Mouse (Mus musculus) heart, embryonic 13.5 days (tissue): ENCODE results near the gene Aire. TPM values are rescaled to one million over a fixed set of nuclear protein-coding genes. Genes with fewer than 3 reads are reported as not detected.
A peak's percentile ranks its signal among the peaks of the same experiment; 100 is the strongest.
"Not testable (repeated sequence)": the region's sequence is repeated elsewhere in the genome, so short reads cannot be mapped to it uniquely, and the experiment has no call there.

Experiments used
- ATAC-seq: fragments of 200-750 bp; cut with Nextera tagmentation; 2 replicates; pipeline ENCODE4 v1.8.0; 2017; ENCODE audit warnings: moderate TSS enrichment; ENCODE audit not compliant: insufficient number of reproducible peaks, low FRiP score, low TSS enrichment; ENCODE audit errors: extremely low read depth
- H3K27ac ChIP-seq: fragments of 300-500 bp; sonication (generic); replicated peaks from 2 replicates; pipeline ENCODE4 v1.5.1; 2015; ENCODE audit warnings: moderate library complexity, mild to moderate bottlenecking, inconsistent platforms
- H3K27me3 ChIP-seq: fragments of 300-500 bp; sonication (generic); replicated peaks from 2 replicates; pipeline ENCODE4 v1.6.1; 2015; ENCODE audit warnings: mild to moderate bottlenecking, inconsistent platforms
- H3K36me3 ChIP-seq: fragments of 300-500 bp; sonication (generic); 2 replicates; pipeline ENCODE4 v1.6.1; 2015; ENCODE audit warnings: mild to moderate bottlenecking, inconsistent platforms
- H3K4me1 ChIP-seq: fragments of 300-500 bp; sonication (generic); 2 replicates; pipeline ENCODE4 v1.6.1; 2015; ENCODE audit warnings: inconsistent platforms
- H3K4me2 ChIP-seq: fragments of 300-500 bp; sonication (generic); 2 replicates; pipeline ENCODE4 v1.6.1; 2015; ENCODE audit warnings: inconsistent platforms, mild to moderate bottlenecking, moderate library complexity
- H3K4me3 ChIP-seq: fragments of 300-500 bp; sonication (generic); 2 replicates; pipeline ENCODE4 v1.5.1; 2015; ENCODE audit warnings: moderate library complexity, mild to moderate bottlenecking, inconsistent platforms
- H3K9ac ChIP-seq: fragments of 300-500 bp; sonication (generic); 2 replicates; pipeline ENCODE4 v1.6.1; 2015; ENCODE audit warnings: inconsistent platforms, mild to moderate bottlenecking, moderate library complexity
- H3K9me3 ChIP-seq: fragments of 300-500 bp; sonication (generic); 2 replicates; pipeline ENCODE4 v1.6.1; 2016; ENCODE audit warnings: inconsistent platforms
- WGBS: fragments of 180-500 bp; shearing (Covaris S2); methylation state at CpG from one replicate; pipeline ENCODE4 v1.1.7; 2015; ENCODE audit warnings: mixed read lengths; 5-methylcytosine and 5-hydroxymethylcytosine counted together
- polyA plus RNA-seq: library from polyadenylated mRNA; unstranded; fragments of >200 nt; fragmentation: Nextera tagmentation; extraction: Ambion mirVana; gene quantifications from 2 replicates; pipeline ENCODE4 v1.2.1, GENCODE M21; 2015

The Aire gene
- polyA plus RNA-seq, 1 experiment from 2014 or later: not detected

DNA sequence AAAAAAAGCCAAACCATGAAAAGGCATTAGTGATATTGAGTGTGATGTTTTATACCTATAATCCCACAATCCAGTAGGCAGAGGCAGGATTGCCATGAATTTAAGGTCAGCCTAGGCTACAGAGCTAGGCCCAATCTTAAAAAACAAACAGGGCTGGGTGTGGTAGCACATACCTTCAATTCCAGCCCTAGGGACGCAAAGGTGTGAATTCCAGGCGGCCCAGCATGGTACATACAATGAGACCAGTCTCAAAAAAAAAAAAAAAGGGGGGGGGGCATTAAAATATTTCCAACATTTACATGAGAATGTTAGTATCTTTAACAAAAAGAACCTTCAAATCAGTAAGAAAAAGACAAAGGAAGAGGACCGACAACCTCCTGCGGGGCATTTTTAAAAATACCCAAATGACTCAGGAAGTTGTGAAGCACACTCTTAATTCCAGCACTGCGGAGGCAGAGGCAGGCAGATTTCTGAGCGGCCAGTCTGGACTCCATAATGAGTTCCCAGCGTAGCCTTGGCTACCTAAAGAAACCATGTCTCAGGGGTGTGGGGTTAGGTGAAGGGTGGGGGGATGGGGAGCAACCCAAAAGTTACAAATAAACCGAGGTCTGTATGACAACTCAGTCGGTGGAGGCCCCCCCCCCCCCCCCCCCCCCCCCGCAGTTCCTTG, 4.8 kb upstream of the Aire start:
- H3K36me3 ChIP-seq: no peaks in the 10 kb centered on the region
- no peak overlapping the region for H3K4me3 ChIP-seq
- no peak overlapping the region for H3K27ac ChIP-seq
- no peak overlapping the region for H3K4me2 ChIP-seq
- no peak overlapping the region for H3K9ac ChIP-seq
- peaks cover 7% of the 10 kb centered on the region; the same call in 1 of the 2 replicates for H3K4me1 ChIP-seq
- peaks cover 22% of the 10 kb centered on the region for H3K27me3 ChIP-seq
- no peak for ATAC-seq
- H3K9me3 ChIP-seq: no peaks in the 10 kb centered on the region
- WGBS: 77% methylated on average over 9 of the region's 10 CpGs

DNA sequence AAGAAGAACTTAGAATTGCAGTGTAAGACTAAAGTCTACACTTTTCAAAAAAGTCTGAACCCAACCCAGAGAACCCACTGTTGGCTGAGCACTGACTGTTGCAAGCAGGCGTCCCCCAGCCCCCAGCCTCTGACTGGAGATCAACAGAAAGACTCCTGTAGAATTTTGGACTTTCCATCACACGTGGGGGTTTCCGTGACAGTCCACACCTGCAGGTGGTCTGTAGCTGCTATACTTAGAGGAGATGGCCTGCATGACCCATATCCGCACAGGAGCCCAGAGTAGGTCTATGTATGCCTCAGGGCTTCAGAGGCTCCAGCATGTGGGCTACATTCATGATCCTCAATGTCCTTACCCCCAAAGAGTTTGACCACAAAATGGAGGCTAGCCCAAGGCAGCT, 3.0 kb upstream of the Aire start:
- H3K27ac ChIP-seq: no peak overlapping the region
- ATAC-seq: no peak
- H3K4me3 ChIP-seq: no peak overlapping the region

DNA sequence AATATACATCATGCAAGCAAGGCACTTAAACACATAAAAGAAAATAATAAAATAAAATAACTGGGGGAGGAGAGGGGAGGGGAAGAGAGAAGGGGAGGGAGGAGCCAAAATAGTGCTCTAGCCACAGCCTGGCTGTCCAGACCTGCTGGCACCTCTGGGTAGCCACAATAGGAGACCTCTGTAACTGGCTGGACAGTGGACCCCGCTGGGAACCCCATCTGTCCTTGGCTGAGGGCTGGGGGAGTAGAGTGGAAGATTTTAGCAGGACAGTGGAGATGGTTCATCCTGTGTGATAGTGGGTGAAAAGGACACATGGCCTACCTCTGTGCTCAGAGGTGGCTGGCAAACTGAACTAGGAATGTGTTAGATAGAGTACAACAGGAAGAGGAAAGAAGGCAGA, 1.1 kb upstream of the Aire start:
- H3K4me3 ChIP-seq: no peak overlapping the region
- no peak for ATAC-seq
- no peaks in the 10 kb centered on the region for H3K36me3 ChIP-seq
- 48% methylated on average over 1 of the region's 1 CpGs for WGBS
- no peak overlapping the region for H3K27ac ChIP-seq
- H3K4me2 ChIP-seq: no peak overlapping the region
- H3K9ac ChIP-seq: no peak overlapping the region
- H3K9me3 ChIP-seq: no peaks in the 10 kb centered on the region
- peaks cover 9% of the 10 kb centered on the region; the same call in 1 of the 2 replicates for H3K4me1 ChIP-seq
- H3K27me3 ChIP-seq: peaks cover 34% of the 10 kb centered on the region

More for the DNA sequence above, 3.0 kb upstream of the Aire start:
- H3K4me1 ChIP-seq: peaks cover 9% of the 10 kb centered on the region; the same call in 1 of the 2 replicates
- H3K9ac ChIP-seq: no peak overlapping the region
- no peaks in the 10 kb centered on the region for H3K36me3 ChIP-seq
- no peaks in the 10 kb centered on the region for H3K9me3 ChIP-seq
- 79% methylated on average over 4 of the region's 4 CpGs for WGBS
- peaks cover 39% of the 10 kb centered on the region for H3K27me3 ChIP-seq
- no peak overlapping the region for H3K4me2 ChIP-seq

DNA sequence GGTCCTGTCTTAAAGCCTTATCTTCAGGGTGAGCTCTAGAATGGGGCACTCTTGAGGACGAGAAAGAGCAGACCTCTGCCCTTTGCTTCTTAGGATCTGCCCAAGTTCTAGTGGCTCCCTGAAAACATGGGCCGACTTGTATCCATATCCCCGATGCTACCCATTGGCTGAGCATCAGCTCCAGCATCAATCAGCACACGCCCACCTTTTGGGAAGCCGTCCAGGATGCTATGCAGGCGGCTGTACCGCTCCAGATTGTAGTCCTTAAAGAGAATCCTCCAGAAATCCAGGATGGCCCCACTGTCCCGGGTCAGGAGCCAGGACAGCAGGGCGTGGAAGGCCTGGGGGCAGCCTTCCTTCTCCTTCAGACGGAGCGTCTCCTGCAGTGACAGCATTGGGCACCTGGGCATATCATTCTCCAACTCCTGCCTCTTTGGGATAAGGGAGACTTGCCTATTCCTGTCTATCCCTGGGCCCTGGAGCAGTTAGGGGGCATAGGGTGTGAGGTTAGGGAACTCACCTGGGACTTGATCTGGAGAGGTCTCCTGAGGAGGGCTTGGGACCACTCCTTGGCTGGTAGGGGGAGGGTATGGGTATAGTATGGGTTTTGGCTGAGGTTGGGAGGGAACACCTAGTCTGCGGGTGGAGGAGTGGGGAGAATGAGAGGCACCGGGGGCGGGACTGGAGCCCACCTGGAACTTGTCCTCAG, 559 bp downstream of the Aire start:
- H3K9me3 ChIP-seq: no peaks in the 10 kb centered on the region
- no peaks in the 10 kb centered on the region for H3K36me3 ChIP-seq
- no peak for ATAC-seq
- H3K27ac ChIP-seq: no peak overlapping the region
- H3K4me2 ChIP-seq: peak overlapping the region; percentile 65
- 50% methylated on average over 14 of the region's 14 CpGs for WGBS
- no peak overlapping the region; the same call in 1 of the 2 replicates for H3K9ac ChIP-seq
- peak overlapping the region; percentile 40 for H3K4me3 ChIP-seq
- peaks cover 34% of the 10 kb centered on the region for H3K27me3 ChIP-seq
- peaks cover 9% of the 10 kb centered on the region; the same call in 1 of the 2 replicates for H3K4me1 ChIP-seq

DNA sequence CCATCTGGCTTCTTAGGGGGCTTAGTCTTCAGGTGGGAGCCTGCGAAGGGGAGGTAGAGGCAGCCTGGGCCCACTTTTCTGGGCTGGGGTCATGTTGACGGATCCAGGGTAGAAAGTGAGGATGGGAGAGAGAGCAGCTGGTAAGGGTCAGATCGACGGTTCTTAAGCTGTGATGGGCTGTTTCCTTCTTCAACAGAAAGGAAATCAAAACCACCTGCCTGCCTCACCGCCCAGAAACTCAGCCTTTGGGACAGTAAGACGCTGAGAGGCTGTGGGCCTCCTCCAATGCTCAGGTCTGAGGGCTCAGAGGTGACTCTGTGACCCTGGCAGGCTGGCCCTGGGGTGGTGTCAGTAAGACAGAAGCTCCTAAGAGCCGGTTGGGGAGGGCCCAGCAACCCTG, 1.3 kb downstream of the Aire start:
- H3K4me1 ChIP-seq: peaks cover 9% of the 10 kb centered on the region; the same call in 1 of the 2 replicates
- H3K27me3 ChIP-seq: peaks cover 34% of the 10 kb centered on the region
- no peak overlapping the region for H3K4me2 ChIP-seq
- no peak overlapping the region for H3K9ac ChIP-seq
- no peak for ATAC-seq
- no peak overlapping the region for H3K27ac ChIP-seq
- no peak overlapping the region for H3K4me3 ChIP-seq
- 65% methylated on average over 7 of the region's 7 CpGs for WGBS
- H3K36me3 ChIP-seq: no peaks in the 10 kb centered on the region
- no peaks in the 10 kb centered on the region for H3K9me3 ChIP-seq

DNA sequence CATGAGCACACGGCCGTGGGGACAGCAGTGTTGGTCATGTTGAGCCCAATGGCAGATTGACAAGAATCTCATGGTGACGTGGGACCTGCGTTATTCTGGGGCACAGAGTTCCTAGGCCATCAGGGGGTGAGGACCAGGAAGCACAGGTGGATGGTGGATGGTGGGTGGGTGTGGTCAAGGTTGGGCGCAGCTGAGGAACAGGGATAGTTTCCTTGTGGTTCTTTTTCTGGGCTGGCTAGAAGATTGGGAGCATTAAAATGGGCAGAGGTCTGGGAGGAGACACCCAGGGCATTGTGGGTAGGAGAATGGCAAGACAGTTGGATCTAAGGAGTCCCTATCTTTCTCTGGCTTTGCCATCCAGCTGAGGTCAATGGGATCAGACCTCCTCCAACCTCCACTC, 1.8 kb downstream of the Aire start, which contains the start of gene Dnmt3l:
Dnmt3l (plus strand) TSS at position 301 of the 400 bp plus-strand sequence.
- Histone ChIP-seq H3K4me2 (no peak within 1 kb of the TSS), H3K9ac (no peak within 1 kb of the TSS), H3K9me3 (no peaks in the 10 kb centered on the region), H3K4me3 (no peak within 1 kb of the TSS), H3K36me3 (no peaks in the 10 kb centered on the region), H3K27me3 (peaks cover 35% of the 10 kb centered on the region), H3K4me1 (peaks cover 9% of the 10 kb centered on the region; the same call in 1 of the 2 replicates), H3K27ac (no peak within 1 kb of the TSS)
- WGBS: 90% methylated on average over 5 of the region's 5 CpGs
- ATAC-seq: no peak

DNA sequence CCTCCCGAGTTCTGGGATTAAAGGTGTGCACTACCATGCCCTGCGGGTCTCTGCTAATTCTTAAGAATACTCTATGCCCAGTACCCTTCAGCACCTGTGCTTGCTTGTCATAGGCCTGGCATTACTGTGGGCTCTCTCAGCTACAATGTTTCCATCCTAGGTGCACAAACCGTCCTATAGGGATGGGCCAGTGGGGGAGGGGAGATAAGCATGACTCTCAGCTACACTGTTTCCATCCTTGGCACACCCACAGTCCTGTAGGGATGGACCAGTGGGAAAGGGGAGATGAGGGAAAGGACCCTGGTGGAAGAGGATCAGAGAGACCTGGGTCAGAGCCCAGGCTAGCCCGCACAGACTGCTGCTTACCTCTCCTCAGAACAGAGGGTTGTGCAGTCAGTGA, 6.3 kb downstream of the Aire start:
- H3K27ac ChIP-seq: no peak overlapping the region
- H3K4me3 ChIP-seq: no peak overlapping the region
- H3K4me2 ChIP-seq: no peak overlapping the region
- ATAC-seq: no peak
- no peaks in the 10 kb centered on the region for H3K36me3 ChIP-seq
- no peak overlapping the region for H3K9ac ChIP-seq
- H3K27me3 ChIP-seq: peaks cover 20% of the 10 kb centered on the region
- H3K4me1 ChIP-seq: no peaks in the 10 kb centered on the region
- H3K9me3 ChIP-seq: no peaks in the 10 kb centered on the region
- WGBS: 65% methylated on average over 4 of the region's 4 CpGs

DNA sequence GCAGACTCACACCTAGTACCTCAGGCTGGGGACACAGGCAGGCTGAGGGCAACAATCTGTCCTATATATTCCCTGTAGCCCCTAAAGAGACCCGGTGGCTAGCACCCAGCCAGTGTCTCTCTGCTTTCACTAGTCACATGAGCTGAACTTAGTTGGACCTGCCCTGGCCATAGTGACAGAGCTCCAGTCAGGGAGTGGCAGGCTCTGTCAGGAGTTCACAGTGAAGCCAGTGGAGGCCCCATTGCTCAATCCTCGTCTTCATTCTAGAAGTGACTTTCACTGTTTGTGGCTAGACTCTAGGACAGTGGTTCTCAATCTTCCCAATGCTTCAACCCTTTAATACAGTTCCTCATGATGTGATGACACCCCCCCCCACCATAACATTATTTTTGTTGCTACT, 11.4 kb downstream of the Aire start:
- 63% methylated on average over 2 of the region's 2 CpGs for WGBS
- no peak for ATAC-seq
- no peak overlapping the region for H3K27ac ChIP-seq
- H3K27me3 ChIP-seq: peaks cover 9% of the 10 kb centered on the region; the same call in 1 of the 2 replicates
- no peaks in the 10 kb centered on the region for H3K36me3 ChIP-seq
- H3K4me2 ChIP-seq: no peak overlapping the region
- H3K9ac ChIP-seq: no peak overlapping the region
- no peaks in the 10 kb centered on the region for H3K9me3 ChIP-seq
- no peak overlapping the region for H3K4me3 ChIP-seq
- H3K4me1 ChIP-seq: no peaks in the 10 kb centered on the region

DNA sequence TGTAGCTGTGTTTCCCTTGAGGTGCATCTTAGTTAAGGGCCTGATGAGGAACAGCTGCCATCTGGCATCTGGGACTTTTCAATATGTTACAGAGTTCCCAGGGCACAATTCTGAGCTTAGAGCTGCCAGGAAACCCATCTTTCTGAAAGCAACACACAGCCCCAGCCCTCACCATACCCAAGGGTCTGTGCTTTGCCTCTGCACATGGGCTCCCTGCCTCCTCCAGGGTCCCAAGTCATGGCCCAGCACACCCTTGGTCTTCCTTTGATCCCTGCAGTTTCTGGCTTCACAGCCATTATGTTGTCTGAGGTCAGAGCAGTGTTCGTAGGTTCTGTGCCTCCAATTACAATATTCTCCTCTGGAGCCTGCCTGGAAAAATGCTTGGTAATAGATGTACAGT, 14.3 kb downstream of the Aire start:
- H3K36me3 ChIP-seq: no peaks in the 10 kb centered on the region
- H3K4me1 ChIP-seq: no peaks in the 10 kb centered on the region
- no peaks in the 10 kb centered on the region for H3K9me3 ChIP-seq
- H3K9ac ChIP-seq: no peak overlapping the region
- 86% methylated on average over 1 of the region's 1 CpGs for WGBS
- no peak overlapping the region for H3K27ac ChIP-seq
- H3K27me3 ChIP-seq: no peaks in the 10 kb centered on the region
- no peak for ATAC-seq
- H3K4me2 ChIP-seq: no peak overlapping the region
- H3K4me3 ChIP-seq: no peak overlapping the region

DNA sequence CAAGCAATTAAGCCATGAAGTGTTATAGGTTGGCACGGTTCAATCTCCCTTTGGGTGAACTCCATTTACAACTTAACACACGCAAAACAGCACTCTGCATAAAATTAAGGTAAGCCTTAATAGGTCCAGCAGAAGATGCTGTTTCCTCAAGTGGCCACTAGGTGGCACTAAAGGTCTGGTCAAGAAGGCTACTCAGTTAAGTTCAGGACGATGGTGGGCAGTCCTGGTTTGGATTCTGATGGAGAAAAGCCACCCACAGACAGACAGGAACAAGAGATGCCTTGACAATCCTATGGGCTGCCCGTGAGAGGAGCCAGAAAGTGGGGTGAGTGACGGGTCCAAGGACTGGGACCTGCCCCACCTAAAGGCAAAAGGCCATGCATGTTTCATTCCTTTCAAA, 15.3 kb downstream of the Aire start:
- H3K4me1 ChIP-seq: no peaks in the 10 kb centered on the region
- H3K36me3 ChIP-seq: no peaks in the 10 kb centered on the region
- H3K4me3 ChIP-seq: no peak overlapping the region
- no peak overlapping the region for H3K4me2 ChIP-seq
- H3K27ac ChIP-seq: no peak overlapping the region
- 4% methylated on average over 5 of the region's 5 CpGs for WGBS
- H3K27me3 ChIP-seq: no peaks in the 10 kb centered on the region
- ATAC-seq: no peak
- no peak overlapping the region for H3K9ac ChIP-seq
- no peaks in the 10 kb centered on the region for H3K9me3 ChIP-seq

DNA sequence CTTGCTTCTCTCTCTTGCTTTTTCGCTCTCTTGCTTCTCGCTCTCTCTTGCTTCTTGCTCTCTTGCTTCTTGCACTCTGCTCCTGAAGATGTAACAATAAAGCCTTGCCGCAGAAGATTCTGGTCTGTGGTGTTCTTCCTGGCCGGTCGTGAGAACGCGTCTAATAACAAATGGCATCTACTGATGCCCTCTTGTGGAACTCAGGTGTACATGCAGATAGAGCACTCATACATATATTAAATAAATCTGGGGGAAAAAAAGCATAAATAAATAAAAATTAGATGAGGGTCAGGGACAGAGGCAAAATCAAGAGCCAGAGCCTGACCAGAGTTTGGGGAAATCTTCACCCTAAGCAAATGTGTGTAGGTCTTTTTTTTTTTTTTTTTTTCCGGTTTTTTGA, 18.0 kb downstream of the Aire start:
- not testable (repeated sequence) for H3K27ac ChIP-seq, H3K4me1 ChIP-seq, ATAC-seq, H3K9me3 ChIP-seq, H3K4me2 ChIP-seq, H3K9ac ChIP-seq, H3K4me3 ChIP-seq, H3K36me3 ChIP-seq, H3K27me3 ChIP-seq
- 81% methylated on average over 6 of the region's 8 CpGs for WGBS

DNA sequence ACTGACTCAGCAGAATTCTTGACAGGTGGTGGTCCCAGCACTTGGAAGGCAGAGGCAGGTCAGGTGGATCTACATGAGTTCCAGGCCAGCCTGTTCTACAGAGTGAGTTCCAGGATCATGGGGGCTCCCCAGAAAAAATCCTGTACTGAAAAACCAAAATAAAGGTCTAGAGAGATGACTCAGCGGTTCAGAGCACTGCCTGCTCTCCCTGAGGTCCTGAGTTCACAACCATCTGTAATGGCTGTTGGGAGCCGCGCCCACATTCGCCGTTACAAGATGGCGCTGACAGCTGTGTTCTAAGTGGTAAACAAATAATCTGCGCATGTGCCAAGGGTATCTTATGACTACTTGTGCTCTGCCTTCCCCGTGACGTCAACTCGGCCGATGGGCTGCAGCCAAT, 23.4 kb downstream of the Aire start:
- H3K4me3 ChIP-seq, H3K27me3 ChIP-seq, H3K4me1 ChIP-seq, H3K36me3 ChIP-seq, ATAC-seq, H3K27ac ChIP-seq, H3K9ac ChIP-seq, H3K9me3 ChIP-seq, H3K4me2 ChIP-seq: not testable (repeated sequence)
- 92% methylated on average over 6 of the region's 11 CpGs for WGBS
